Mouse (Mus musculus) heart, adult 8-10 months (tissue): ENCODE data around the gene Fbxl13. TPM values are rescaled to one million over a fixed set of nuclear protein-coding genes. Genes with fewer than 3 reads are reported as not detected.
A peak's percentile ranks its signal among the peaks of the same experiment; 100 is the strongest.

ENCODE experiments used
- DNase-seq: peaks from one replicate; pipeline ENCODE4 v3.0.0; 2022; ENCODE audit warnings: low spot score
- total RNA-seq, 4 experiments: library from RNA; stranded (reverse); gene quantifications; 2 replicates each; pipeline ENCODE4 v1.2.4; 2022

Gene Fbxl13
- total RNA-seq, 4 experiments from 2014 or later: not detected

- DNase-seq: no peak
Measured at GRCm38 (mm10) chr5:21574386-21575209, 70.8 kb downstream of the Fbxl13 start.

GRCm38 (mm10) chr5:21572764-21573416 lies 72.5 kb downstream of the Fbxl13 start:
- DNase-seq: no peak

GRCm38 (mm10) chr5:21567784-21568183 lies 77.7 kb downstream of the Fbxl13 start:
- DNase-seq: no peak

DNA sequence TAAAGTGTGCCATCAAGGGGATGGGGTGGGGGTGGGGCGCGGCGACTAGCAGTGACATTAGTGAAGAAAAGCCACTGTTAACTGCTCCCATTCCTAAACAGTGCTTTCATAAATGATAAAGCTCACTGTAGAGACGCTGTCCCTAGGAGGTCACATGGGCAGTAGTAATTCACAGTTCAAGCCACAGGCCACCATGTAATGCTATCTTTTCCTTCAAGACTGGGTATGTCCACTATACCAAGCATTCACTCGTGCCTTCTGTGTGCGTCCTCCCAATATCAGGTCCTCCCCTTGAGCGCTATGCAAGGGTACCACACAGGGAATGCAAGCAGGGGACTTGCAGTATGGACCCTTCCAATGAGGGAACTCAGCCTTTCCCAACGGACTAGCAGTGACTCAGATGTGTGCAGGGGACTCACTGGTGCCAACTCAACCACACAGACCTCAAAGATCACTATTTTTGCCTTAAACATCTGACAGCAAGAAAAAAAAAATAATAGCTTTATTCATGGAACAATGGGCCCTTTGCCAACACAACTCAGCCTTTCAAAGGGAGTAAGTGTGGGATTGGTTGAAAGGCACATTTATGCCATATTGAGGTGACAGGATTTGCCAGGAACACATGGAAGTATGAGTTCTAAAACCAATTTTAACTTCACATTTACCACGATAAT lies 79.9 kb downstream of the Fbxl13 start:
- DNase-seq: no peak

GRCm38 (mm10) chr5:21563936-21564335 lies 81.5 kb downstream of the Fbxl13 start:
- peak; percentile 44 for DNase-seq

DNA sequence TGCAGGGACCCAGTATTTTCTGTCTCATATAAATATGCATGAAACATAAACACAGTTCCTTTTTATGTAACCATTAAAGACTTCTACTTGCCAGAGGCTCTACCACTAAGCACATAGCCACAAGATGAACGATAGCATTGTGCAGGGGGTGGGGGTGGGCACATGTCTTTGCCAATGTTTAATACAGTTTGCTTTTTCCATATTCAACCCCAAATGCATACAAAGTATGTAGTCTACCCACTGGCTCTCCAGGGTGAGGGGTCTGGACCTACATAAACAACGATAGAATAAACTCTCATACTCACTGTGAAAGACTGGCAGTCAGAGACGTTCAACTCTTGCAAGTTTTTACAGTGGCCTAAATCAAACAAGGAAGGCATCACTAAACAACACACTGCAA lies 88.9 kb downstream of the Fbxl13 start:
- no peak for DNase-seq

- no peak for DNase-seq
Measured at GRCm38 (mm10) chr5:21554732-21555131, 90.7 kb downstream of the Fbxl13 start.

DNA sequence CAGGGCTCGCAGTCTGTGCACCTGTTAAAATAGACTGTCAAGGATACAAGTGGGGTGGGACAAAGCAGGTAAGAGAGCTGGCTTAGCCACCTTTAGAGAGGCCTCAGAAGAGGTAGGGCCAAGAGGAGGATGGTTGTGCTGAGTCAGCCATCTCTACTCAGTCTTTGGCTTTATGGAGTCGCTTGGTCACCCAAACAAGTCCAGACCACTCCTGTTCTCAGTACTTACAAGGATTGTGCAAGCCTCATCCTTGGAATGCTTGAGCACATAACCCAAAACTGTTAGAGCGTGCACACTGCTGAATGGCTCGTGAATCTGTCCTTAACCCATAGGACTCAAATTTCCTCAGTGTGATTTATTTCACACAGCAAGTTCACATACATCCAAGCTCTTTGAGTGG lies 91.7 kb downstream of the Fbxl13 start:
- no peak for DNase-seq

GRCm38 (mm10) chr5:21547005-21547404 lies 98.4 kb downstream of the Fbxl13 start:
- no peak for DNase-seq

GRCm38 (mm10) chr5:21545786-21546185 lies 99.6 kb downstream of the Fbxl13 start:
- no peak for DNase-seq

DNA sequence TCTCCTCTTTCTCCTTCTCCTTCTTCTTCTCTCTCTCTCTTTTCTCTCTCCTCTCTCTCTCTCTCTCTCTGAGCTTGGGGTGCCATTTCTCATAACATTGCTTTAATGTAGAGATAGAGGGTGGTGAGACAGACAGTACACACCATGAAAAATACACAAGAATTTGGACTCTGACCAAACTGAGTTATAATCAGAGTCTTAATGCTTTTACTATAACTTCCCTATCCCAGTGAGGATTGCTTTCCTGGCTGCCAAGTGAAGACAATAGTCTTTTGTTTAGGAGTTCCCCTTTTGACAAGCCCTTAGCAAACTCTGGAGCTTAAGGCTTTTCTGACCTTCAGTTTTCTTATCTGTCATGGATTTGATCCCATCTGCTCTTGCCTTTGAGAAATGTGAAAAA lies 100.2 kb downstream of the Fbxl13 start:
- DNase-seq: no peak

DNA sequence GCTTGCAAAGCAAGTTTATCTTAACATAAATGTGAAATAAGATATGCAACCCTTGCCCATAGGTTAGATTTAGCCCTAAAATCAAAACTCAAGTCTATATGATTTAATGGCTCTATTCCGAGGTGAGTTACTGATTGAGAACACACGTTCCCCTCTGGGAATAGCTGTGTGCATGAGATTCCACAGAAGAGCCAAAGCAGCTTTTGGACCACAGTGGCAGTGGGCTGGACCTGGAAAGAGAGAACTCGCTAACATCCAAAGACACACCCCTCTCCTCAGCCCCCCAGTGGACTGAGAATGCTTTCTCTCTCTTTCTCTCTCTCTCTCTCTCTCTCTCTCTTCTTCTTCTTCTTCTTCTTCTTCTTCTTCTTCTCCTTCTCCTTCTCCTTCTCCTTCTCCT lies 100.6 kb downstream of the Fbxl13 start:
- peak; percentile 53 for DNase-seq

GRCm38 (mm10) chr5:21543409-21544201 lies 101.8 kb downstream of the Fbxl13 start, which contains the start of gene Lrrc17:
Gene Lrrc17 (plus strand): TSS chr5:21543559.
- DNase-seq: no peak

DNA sequence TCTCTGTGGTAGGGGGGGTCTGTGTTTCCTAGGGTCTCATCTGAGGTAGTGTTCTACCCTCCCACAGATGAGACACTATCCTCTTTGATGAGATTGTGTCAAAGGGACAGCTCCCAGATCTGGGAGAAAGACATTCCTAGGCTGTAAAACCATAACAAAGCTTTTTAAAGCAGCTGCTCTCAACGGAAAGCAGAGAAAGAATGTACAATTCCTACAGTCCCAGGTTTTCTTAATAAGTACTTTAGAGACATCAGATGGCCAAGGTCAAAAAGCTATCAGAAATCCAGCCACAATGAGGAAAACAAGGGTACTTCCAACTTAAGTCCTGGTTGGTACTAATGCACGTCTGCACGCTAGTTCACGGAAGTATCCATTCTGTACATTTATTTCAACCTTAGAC lies 103.2 kb downstream of the Fbxl13 start:
- DNase-seq: no peak

GRCm38 (mm10) chr5:21532921-21533320 lies 112.5 kb downstream of the Fbxl13 start:
- DNase-seq: peak; percentile 62

- no peak for DNase-seq
Measured at GRCm38 (mm10) chr5:21532126-21532525, 113.3 kb downstream of the Fbxl13 start.

DNA sequence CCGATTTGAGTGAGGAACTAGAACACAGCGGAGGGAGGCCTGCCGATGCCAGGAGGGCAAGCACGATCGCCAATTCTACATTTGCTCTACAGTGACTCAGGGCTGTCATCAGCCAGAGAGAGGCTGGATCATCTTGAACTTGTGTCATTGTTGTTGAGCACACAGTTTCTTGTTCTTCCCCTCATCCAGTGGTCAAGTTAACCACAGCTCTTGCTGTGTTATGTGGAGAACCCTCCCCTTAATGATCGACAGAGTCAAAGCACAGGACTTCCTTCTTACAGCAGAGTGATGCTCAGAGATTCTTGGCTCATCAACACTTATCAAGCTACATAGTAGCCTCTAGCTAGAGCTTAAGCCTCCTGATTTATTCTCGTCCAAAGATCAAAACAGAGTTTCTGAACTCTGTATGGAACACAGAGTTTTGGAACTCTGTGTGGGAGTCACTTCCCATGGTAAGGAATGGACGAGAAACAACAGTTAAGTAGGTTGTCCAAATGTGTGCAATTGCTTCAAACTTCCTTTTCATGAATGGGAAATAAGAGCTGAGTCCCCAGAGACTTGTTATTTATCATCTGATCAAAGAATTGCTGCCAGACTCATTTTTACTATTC lies 116.2 kb downstream of the Fbxl13 start:
- DNase-seq: no peak

DNA sequence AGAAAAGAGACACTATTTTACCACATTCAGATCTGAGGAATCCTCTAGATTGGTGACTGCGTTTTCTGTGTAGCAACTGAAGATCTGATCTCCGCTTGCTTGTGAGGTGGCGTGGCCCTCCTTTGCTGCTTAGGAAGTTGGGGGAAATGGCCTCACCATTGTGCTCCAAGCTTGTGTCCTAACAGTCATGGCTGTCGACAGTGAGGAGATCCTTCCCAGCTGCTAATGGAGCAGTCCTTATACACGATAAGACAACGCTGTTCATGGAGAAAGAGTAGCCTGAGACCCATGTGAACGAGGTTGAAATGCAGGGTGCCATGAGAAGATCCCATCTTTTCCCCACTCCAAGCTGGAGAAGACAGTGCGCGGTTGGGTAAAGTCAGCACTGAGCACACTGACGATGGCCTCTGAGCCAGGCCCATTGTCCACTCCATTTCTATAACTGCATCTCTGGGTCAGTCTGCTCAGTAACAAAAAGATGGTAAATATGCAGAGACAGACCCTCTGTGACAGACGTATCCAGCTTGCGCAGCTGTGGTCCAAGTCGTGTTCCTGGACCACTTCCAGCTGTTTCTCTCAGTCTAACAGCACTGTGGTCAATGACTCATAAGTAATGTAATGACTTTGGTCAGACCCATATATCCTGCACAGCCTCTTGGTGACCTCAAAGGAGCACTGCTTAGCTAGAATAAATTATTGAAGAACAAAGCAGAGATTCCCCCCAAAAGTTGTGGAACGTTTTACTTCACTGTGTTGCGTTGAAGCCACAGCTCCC lies 117.2 kb downstream of the Fbxl13 start:
- DNase-seq: peak; percentile 60

DNA sequence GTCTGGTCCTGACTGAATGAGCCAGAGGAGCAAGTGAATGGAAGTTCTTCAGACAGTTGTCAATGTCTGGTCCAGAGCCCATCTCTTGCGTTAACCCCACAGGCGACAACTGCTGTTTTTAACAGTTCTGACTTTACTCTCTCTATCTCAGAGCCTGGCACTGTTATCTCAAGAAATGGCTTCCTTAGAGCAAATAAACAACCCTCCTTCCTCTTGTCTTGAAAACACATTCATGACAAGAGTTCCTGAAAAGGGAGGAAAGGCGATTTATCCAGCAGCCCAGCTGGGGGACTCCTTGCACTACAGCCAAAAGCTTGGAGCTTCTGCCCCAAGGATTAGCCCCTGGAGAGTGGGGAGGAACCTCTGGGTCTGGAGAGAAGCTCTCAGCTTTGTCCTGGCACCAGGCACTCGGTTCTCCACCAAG lies 117.9 kb downstream of the Fbxl13 start:
- peak; percentile 60 for DNase-seq

DNA sequence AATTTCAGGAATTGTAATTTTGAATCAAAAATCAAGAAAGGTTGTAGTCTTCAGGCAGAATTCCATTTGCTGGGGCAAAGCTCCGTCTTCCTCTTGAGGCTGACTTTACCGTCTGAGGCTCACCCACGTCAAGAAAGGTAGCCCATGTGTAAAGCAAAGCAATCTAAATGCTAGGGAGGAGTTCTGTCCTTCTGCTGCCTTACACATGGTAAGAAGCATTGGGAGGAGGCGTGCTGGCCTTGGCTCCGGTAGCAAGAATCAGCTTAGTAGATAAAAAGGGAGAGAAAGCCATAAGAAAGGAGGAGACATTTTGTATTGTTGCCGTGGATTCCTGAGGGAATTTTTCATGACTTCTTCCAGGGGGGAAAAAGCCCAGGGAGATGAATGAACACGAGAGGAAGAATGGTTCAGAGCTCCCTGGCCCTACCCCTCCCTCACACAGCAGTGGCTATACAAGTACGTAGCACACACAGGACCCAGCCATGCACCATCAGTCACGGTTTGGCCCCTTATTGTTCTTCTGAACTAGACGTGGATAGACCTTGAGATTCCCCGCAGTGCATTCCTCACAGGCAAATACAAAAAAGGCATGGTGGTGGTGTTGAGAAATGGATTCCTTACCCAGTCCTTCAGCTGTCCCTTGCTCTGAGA lies 118.5 kb downstream of the Fbxl13 start:
- no peak for DNase-seq
